Mouse (Mus musculus): ENCODE data around the gene Cmss1. TPM values are rescaled to one million over a fixed set of nuclear protein-coding genes. Genes with fewer than 3 reads are reported as not detected.

The Cmss1 gene
- polyA plus RNA-seq, 1 experiment: not detected

GRCm38 (mm10) chr16:57295216-57295934 lies 311.3 kb downstream of the Cmss1 start:
- TF ChIP-seq POLR2A (IDR thresholded peaks at IDR 0.05; ENCODE audit: insufficient read depth, low read depth, low read length): no peak
- no peak for TF ChIP-seq CTCF (IDR thresholded peaks at IDR 0.05; ENCODE audit: insufficient read depth, low read depth, low read length)
- Histone ChIP-seq H3K27ac (ENCODE audit: insufficient read depth, low read depth, low read length) (no peak overlapping the region), H3K4me3 (ENCODE audit: insufficient read depth, low read depth, low read length) (no peak overlapping the region), H3K4me1 (ENCODE audit: control insufficient read depth, insufficient read depth, low read length) (no peaks in the 10 kb centered on the region)
- 89% methylated on average over 10 of the region's 10 CpGs for WGBS

GRCm38 (mm10) chr16:57292765-57293164 lies 313.9 kb downstream of the Cmss1 start, which contains the start of gene Tmem30c:
Gene Tmem30c, minus strand, starts transcription at chr16:57292865.
- H3K4me1 ChIP-seq (ENCODE audit: control insufficient read depth, insufficient read depth, low read length): no peaks in the 10 kb centered on the region
- H3K27ac ChIP-seq (ENCODE audit: insufficient read depth, low read depth, low read length): no peak within 1 kb of the TSS
- WGBS: 90% methylated on average over 2 of the region's 2 CpGs
- no peak for TF ChIP-seq POLR2A (IDR thresholded peaks at IDR 0.05; ENCODE audit: insufficient read depth, low read depth, low read length)
- TF ChIP-seq CTCF (IDR thresholded peaks at IDR 0.05; ENCODE audit: insufficient read depth, low read depth, low read length): no peak
- no peak within 1 kb of the TSS for H3K4me3 ChIP-seq (ENCODE audit: insufficient read depth, low read depth, low read length)

DNA sequence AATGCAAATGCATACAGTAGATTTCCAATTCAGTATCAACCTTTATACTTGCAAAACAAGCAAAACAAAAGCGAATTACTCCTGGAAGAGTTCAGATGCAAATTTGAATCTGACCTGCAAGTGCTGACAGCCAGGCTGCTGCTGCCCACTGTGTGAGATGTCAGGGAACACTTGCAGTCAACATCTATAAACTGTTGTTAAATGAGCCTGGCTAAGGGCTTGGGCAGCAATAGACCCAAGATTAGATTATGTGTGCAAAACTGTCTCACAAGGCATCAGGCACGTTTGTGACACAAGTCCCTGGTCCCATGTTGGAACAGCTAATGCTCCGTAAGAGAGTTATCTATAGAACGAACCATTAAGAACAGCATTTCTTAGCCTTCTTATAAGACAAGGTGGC lies 314.4 kb downstream of the Cmss1 start:
- no peaks in the 10 kb centered on the region for H3K4me1 ChIP-seq (ENCODE audit: control insufficient read depth, insufficient read depth, low read length)
- H3K27ac ChIP-seq (ENCODE audit: insufficient read depth, low read depth, low read length): no peak overlapping the region
- TF ChIP-seq POLR2A (IDR thresholded peaks at IDR 0.05; ENCODE audit: insufficient read depth, low read depth, low read length) (no peak), CTCF (IDR thresholded peaks at IDR 0.05; ENCODE audit: insufficient read depth, low read depth, low read length) (no peak)
- H3K4me3 ChIP-seq (ENCODE audit: insufficient read depth, low read depth, low read length): no peak overlapping the region
- 66% methylated on average over 4 of the region's 4 CpGs for WGBS

DNA sequence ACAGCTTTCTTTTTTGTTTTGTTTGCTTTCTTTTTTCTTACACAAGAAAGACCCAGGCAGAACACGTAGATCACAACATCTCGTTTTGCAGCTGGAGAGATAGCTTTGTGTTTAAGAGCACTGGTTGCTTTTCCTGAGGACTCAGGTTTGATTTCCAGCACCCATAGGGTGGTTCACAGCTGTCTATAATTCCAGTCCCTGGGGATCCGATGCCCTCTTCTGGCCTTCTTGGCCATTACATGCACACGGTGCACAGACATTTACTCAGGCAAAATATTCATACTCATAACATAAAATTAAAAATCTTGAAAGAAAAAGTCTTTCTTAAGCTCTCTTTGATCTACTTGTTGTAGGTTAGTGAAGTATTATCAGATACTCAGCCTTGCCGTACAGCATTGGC lies 315.0 kb downstream of the Cmss1 start:
- no peak for TF ChIP-seq POLR2A (IDR thresholded peaks at IDR 0.05; ENCODE audit: insufficient read depth, low read depth, low read length)
- no peak for TF ChIP-seq CTCF (IDR thresholded peaks at IDR 0.05; ENCODE audit: insufficient read depth, low read depth, low read length)
- Histone ChIP-seq H3K27ac (ENCODE audit: insufficient read depth, low read depth, low read length) (no peak overlapping the region), H3K4me3 (ENCODE audit: insufficient read depth, low read depth, low read length) (no peak overlapping the region), H3K4me1 (ENCODE audit: control insufficient read depth, insufficient read depth, low read length) (no peaks in the 10 kb centered on the region)
- 88% methylated on average over 5 of the region's 5 CpGs for WGBS

DNA sequence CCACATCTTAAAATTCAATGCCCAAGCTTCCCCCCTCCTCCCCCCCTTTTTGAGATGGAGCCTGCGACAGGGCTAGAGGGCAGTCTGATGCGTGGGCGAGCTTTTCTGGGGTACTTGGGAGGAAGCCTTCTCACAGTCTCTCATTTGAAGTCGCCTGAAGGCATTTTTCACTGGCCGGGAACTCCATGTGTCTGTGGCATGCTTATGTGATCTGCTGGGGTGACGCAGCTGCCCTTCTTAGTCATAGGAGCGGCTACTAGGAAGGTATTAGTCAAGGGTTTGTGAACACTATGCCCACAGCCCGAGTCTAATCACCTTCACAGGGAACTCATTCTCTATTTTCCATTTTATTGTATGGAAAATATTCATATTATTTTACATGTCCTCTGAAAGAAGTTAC lies 325.2 kb downstream of the Cmss1 start:
- TF ChIP-seq CTCF (IDR thresholded peaks at IDR 0.05; ENCODE audit: insufficient read depth, low read depth, low read length) (no peak), POLR2A (IDR thresholded peaks at IDR 0.05; ENCODE audit: insufficient read depth, low read depth, low read length) (no peak)
- WGBS: 75% methylated on average over 8 of the region's 8 CpGs
- no peak overlapping the region for H3K27ac ChIP-seq (ENCODE audit: insufficient read depth, low read depth, low read length)
- peaks cover 2% of the 10 kb centered on the region; the same call in 1 of the 2 replicates for H3K4me1 ChIP-seq (ENCODE audit: control insufficient read depth, insufficient read depth, low read length)
- no peak overlapping the region for H3K4me3 ChIP-seq (ENCODE audit: insufficient read depth, low read depth, low read length)

- 90% methylated on average over 31 of the region's 31 CpGs for WGBS
- Histone ChIP-seq H3K4me1 (ENCODE audit: control insufficient read depth, insufficient read depth, low read length) (peaks cover 2% of the 10 kb centered on the region; the same call in 1 of the 2 replicates), H3K4me3 (ENCODE audit: insufficient read depth, low read depth, low read length) (no peak overlapping the region), H3K27ac (ENCODE audit: insufficient read depth, low read depth, low read length) (no peak overlapping the region)
- TF ChIP-seq CTCF (IDR thresholded peaks at IDR 0.05; ENCODE audit: insufficient read depth, low read depth, low read length) (no peak), POLR2A (IDR thresholded peaks at IDR 0.05; ENCODE audit: insufficient read depth, low read depth, low read length) (no peak)
Measured at GRCm38 (mm10) chr16:57280221-57281217, 326.1 kb downstream of the Cmss1 start.

- Histone ChIP-seq H3K4me1 (ENCODE audit: control insufficient read depth, insufficient read depth, low read length) (peaks cover 2% of the 10 kb centered on the region; the same call in 1 of the 2 replicates), H3K27ac (ENCODE audit: insufficient read depth, low read depth, low read length) (no peak overlapping the region), H3K4me3 (ENCODE audit: insufficient read depth, low read depth, low read length) (no peak overlapping the region)
- TF ChIP-seq POLR2A (IDR thresholded peaks at IDR 0.05; ENCODE audit: insufficient read depth, low read depth, low read length): no peak
- no peak for TF ChIP-seq CTCF (IDR thresholded peaks at IDR 0.05; ENCODE audit: insufficient read depth, low read depth, low read length)
- WGBS: 93% methylated on average over 12 of the region's 12 CpGs
Measured at GRCm38 (mm10) chr16:57278976-57279626, 327.6 kb downstream of the Cmss1 start.

GRCm38 (mm10) chr16:57269751-57270150 lies 336.9 kb downstream of the Cmss1 start:
- Histone ChIP-seq H3K27ac (ENCODE audit: insufficient read depth, low read depth, low read length) (no peak overlapping the region), H3K4me1 (ENCODE audit: control insufficient read depth, insufficient read depth, low read length) (no peaks in the 10 kb centered on the region), H3K4me3 (ENCODE audit: insufficient read depth, low read depth, low read length) (no peak overlapping the region)
- TF ChIP-seq POLR2A (IDR thresholded peaks at IDR 0.05; ENCODE audit: insufficient read depth, low read depth, low read length): no peak
- TF ChIP-seq CTCF (IDR thresholded peaks at IDR 0.05; ENCODE audit: insufficient read depth, low read depth, low read length): no peak
- WGBS: 94% methylated on average over 13 of the region's 13 CpGs

Data from olfactory bulb, adult 2 months (tissue).